Mouse (Mus musculus) midbrain, embryonic 13.5 days (tissue): ENCODE results near the gene Sirt6. TPM values are rescaled to one million over a fixed set of nuclear protein-coding genes. Genes with fewer than 3 reads are reported as not detected.

Experiments used
- ATAC-seq: fragments of 200-750 bp; cut with Nextera tagmentation; 2 replicates; pipeline ENCODE4 v1.8.0; 2017; ENCODE audit warnings: mild to moderate bottlenecking, moderate TSS enrichment, moderate library complexity
- H3K27ac ChIP-seq: fragments of 300-500 bp; sonication (generic); 2 replicates; pipeline ENCODE4 v1.5.1; 2015; ENCODE audit warnings: inconsistent platforms, mild to moderate bottlenecking, moderate library complexity
- H3K27me3 ChIP-seq: fragments of 300-500 bp; sonication (generic); 2 replicates; pipeline ENCODE4 v1.6.1; 2015; ENCODE audit warnings: mild to moderate bottlenecking, inconsistent platforms
- H3K36me3 ChIP-seq: fragments of 300-500 bp; sonication (generic); 2 replicates; pipeline ENCODE4 v1.6.1; 2015; ENCODE audit warnings: mild to moderate bottlenecking, inconsistent platforms
- H3K4me1 ChIP-seq: fragments of 300-500 bp; sonication (generic); replicated peaks from 2 replicates; pipeline ENCODE4 v1.6.1; 2015; ENCODE audit warnings: inconsistent platforms
- H3K4me2 ChIP-seq: fragments of 300-500 bp; sonication (generic); replicated peaks from 2 replicates; pipeline ENCODE4 v1.6.1; 2015; ENCODE audit warnings: moderate library complexity, mild to moderate bottlenecking, inconsistent platforms
- H3K4me3 ChIP-seq: fragments of 300-500 bp; sonication (generic); replicated peaks from 2 replicates; pipeline ENCODE4 v1.5.1; 2015; ENCODE audit warnings: mild to moderate bottlenecking, inconsistent platforms
- H3K9ac ChIP-seq: fragments of 300-500 bp; sonication (generic); replicated peaks from 2 replicates; pipeline ENCODE4 v1.6.1; 2015; ENCODE audit warnings: mild to moderate bottlenecking, inconsistent platforms
- H3K9me3 ChIP-seq: fragments of 300-500 bp; sonication (generic); 2 replicates; pipeline ENCODE4 v1.6.1; 2016; ENCODE audit warnings: mild to moderate bottlenecking, inconsistent platforms
- WGBS: fragments of 180-500 bp; shearing (Covaris S2); methylation state at CpG from one replicate; pipeline ENCODE4 v1.1.7; 2015; 5-methylcytosine and 5-hydroxymethylcytosine counted together
- polyA plus RNA-seq: library from polyadenylated mRNA; unstranded; fragments of >200 nt; fragmentation: Nextera tagmentation; extraction: Ambion mirVana; gene quantifications from 2 replicates; pipeline ENCODE4 v1.2.1, GENCODE M21; 2015

Sirt6 gene
- polyA plus RNA-seq, 1 experiment from 2014 or later = 64.7 TPM

DNA sequence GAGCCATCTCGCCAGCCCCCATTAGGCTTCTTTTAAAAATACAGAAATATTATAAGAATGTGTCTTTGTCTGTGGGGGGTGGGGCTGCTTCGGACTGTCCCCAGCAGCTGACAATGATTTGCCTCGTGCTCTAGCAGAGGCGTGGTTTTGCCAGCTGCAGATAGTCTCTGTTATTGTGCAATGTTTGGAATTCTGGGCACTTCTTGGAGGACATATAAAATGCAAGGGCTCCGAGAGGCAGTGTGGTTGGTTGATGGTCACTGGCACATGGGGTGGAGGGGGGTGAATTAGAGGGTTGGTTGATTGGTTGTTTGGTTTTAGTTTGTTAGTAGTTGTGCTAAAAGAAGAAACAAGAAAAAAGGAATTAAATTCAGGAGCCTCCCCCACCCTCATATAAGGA is 7.6 kb downstream of the Sirt6 start:
- H3K27ac ChIP-seq = no peak overlapping the region
- no peak overlapping the region for H3K9ac ChIP-seq
- no peaks in the 10 kb centered on the region for H3K4me1 ChIP-seq
- no peaks in the 10 kb centered on the region for H3K27me3 ChIP-seq
- no peak for ATAC-seq
- WGBS = 95% methylated on average over 5 of the region's 5 CpGs
- peaks cover 47% of the 10 kb centered on the region for H3K36me3 ChIP-seq
- H3K9me3 ChIP-seq = no peaks in the 10 kb centered on the region
- no peak overlapping the region for H3K4me2 ChIP-seq
- no peak overlapping the region for H3K4me3 ChIP-seq

DNA sequence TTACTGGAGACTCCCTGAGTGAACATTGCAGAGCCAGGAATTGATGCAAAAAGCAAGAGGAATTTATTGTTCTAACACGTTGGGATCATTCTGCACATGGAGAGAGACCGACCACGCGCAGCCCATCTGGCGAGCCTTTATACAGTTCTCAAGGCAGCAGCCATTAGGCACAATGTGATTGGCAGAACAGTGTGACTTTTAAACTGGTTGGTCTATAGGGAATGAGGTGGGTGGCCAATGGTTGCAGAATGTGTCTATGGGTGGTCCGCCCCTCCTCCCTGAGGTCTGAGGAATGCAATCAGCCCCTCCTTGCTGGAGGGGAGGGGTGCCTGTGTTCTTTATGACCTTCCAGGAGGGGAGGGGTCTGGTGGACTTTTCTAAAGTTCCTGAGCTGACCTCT is 12.1 kb downstream of the Sirt6 start:
- Histone ChIP-seq H3K9me3 (no peaks in the 10 kb centered on the region), H3K27me3 (peaks cover 5% of the 10 kb centered on the region; the same call in 1 of the 2 replicates), H3K4me3 (no peak overlapping the region), H3K9ac (no peak overlapping the region), H3K27ac (no peak overlapping the region), H3K4me1 (no peaks in the 10 kb centered on the region), H3K36me3 (peaks cover 3% of the 10 kb centered on the region), H3K4me2 (no peak overlapping the region)
- WGBS = 70% methylated on average over 6 of the region's 6 CpGs
- no peak for ATAC-seq

DNA sequence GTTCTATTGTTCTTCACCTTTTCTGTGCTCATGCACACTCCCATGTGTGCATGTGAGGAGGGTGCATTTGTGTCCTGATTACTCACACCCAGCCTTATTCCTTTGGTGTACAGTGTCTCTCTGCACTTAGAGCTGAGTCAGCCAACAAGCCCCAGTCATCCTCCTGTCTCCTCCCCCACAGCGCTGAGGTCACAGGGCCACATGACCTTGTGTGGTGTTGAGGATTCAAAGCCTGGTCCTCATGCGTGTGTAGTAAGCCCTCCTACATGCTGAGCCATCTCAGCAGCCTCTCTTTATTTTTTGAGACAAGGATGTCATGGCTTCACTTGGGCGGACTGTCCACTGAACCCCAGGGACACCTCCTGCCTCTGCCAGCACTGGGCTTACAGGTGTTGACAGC is 14.8 kb downstream of the Sirt6 start:
- ATAC-seq = no peak
- WGBS = 79% methylated on average over 3 of the region's 3 CpGs
- Histone ChIP-seq H3K4me1 (no peaks in the 10 kb centered on the region), H3K9me3 (no peaks in the 10 kb centered on the region), H3K36me3 (no peaks in the 10 kb centered on the region; the same call in 1 of the 2 replicates), H3K27ac (no peak overlapping the region), H3K4me2 (no peak overlapping the region), H3K9ac (no peak overlapping the region), H3K27me3 (peaks cover 5% of the 10 kb centered on the region; the same call in 1 of the 2 replicates), H3K4me3 (no peak overlapping the region)

DNA sequence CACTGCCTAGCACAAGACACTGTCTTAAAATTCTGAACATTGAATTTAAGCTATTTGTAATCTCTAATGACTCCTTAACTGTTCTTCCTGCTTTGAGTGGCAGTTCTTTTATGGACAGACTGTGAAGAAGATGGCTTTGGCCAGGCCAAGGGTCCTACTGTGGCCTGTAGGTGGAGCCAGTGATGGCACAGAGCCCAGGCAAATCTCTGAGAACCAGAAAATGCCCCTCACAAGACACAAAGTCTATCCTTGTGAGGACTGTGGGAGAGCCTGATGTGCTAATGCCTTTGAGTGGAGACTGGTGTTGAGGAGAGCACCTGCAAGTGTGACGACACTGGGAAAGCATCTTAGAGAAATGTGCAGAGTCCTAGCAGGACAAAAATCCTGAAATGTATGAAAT is 19.3 kb downstream of the Sirt6 start:
- Histone ChIP-seq H3K4me1 (peaks cover 18% of the 10 kb centered on the region), H3K4me2 (no peak overlapping the region), H3K4me3 (no peak overlapping the region), H3K27me3 (peaks cover 5% of the 10 kb centered on the region; the same call in 1 of the 2 replicates), H3K9me3 (no peaks in the 10 kb centered on the region), H3K36me3 (no peaks in the 10 kb centered on the region; the same call in 1 of the 2 replicates), H3K27ac (no peak overlapping the region), H3K9ac (no peak overlapping the region)
- ATAC-seq = no peak
- WGBS = 97% methylated on average over 1 of the region's 1 CpGs

DNA sequence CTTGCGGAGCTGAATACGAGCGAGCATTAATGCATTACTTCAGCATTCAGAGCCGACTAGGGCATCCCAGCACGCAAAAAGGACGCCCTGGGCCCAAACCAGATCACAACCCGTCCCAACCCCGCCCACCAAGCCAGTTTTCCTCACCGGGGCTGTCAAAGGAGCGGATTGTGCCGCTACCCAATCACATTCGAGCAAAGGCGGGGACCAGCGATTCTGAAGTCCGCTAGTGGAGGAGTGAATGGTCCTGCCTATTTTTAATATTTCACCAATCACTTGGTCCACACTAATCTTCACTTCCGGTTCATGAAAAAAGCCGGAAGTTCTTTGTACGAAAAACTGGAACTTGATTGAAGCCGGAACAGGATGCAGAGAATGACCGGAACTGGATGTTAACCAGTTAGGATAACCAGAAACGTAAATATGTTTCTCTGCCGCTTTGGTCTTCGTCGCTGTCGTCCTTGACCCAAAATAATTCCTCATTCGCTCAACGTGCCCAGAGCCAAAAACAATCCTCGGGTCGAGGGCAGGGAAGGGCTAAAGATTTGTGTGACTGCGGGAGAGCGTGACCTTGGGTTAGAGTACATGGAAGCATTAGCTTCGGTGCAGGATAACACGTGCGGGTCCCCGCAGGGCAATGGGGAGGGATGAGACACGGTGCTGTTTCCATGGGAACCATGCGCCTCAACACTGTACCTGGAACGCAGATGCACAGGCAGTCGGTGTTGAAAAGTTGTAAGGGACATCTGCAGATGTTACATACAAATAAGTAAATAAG is 21.4 kb downstream of the Sirt6 start, which contains the start of gene BC025920:
Gene BC025920, plus strand, starts transcription at position 297 of the 778 bp plus-strand sequence.
- Histone ChIP-seq H3K27ac (peak within 1 kb of the TSS; percentile 93), H3K36me3 (no peaks in the 10 kb centered on the region; the same call in 1 of the 2 replicates), H3K4me3 (peak within 1 kb of the TSS; percentile 50), H3K4me2 (peak within 1 kb of the TSS; percentile 69), H3K9ac (peak within 1 kb of the TSS; percentile 63), H3K4me1 (peaks cover 30% of the 10 kb centered on the region), H3K27me3 (peaks cover 12% of the 10 kb centered on the region), H3K9me3 (no peaks in the 10 kb centered on the region)
- 1% methylated on average over 39 of the region's 39 CpGs for WGBS
- ATAC-seq = peak; percentile 89

DNA sequence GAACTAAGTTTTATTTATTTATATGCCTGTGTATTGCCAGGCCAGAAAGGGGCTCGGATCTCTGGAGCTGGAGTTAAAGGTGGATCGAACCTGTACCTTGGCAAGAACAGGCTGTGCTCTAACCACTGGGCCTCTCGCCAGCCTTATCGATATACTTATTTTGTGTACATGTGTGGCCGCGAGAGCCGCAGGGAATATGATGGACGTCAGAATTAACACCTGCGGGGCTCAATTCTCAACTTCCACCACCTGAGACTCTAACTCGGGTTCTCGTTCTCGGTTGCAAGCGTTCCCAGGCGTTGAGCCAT is 22.0 kb downstream of the Sirt6 start:
- Histone ChIP-seq H3K9ac (peak overlapping the region; percentile 63), H3K4me1 (peaks cover 34% of the 10 kb centered on the region), H3K4me3 (peak overlapping the region; percentile 50), H3K4me2 (peak overlapping the region; percentile 67), H3K27ac (peak overlapping the region; percentile 93), H3K36me3 (no peaks in the 10 kb centered on the region; the same call in 1 of the 2 replicates), H3K27me3 (peaks cover 12% of the 10 kb centered on the region), H3K9me3 (no peaks in the 10 kb centered on the region)
- peak; percentile 27 for ATAC-seq
- 3% methylated on average over 14 of the region's 14 CpGs for WGBS

DNA sequence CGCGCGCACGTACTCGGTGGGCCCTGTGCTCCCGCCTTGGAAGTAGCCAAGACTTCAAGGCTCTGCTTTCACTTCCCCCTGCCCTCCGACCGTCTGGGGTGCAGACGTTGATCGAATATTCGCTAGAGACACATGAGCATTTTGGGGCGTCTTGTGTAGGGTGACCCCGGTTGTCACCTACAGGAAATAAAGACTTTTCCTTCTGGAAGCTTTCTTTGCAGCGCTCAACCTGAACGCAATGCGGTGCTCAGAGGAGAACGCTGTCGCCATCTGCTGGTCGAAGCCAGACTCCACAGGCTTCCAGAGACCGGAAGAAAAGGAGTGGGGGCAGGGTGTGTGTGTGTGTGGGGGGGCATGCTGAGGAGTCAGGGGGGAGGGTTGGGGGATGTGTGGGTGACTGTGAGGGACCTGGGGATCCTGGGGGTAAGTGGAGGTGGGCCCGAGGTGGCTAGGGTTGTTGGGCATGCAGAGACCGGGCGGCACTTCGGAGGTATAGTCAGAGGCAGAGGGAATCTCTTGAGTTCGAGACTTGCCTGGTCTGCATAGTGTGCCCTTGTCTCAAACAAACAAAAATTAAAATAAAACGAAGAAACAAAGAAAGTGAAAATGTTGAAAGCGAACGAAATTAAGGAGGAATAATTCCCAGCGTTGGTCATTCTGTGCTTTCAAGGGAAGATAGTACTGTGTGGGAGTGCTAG is 22.5 kb downstream of the Sirt6 start:
- H3K27me3 ChIP-seq = peaks cover 14% of the 10 kb centered on the region
- no peaks in the 10 kb centered on the region for H3K9me3 ChIP-seq
- peak overlapping the region; percentile 67 for H3K4me2 ChIP-seq
- H3K4me1 ChIP-seq = peaks cover 39% of the 10 kb centered on the region
- H3K27ac ChIP-seq = peak overlapping the region; percentile 93
- ATAC-seq = peak; percentile 21
- WGBS = 20% methylated on average over 29 of the region's 29 CpGs
- peak overlapping the region; percentile 63 for H3K9ac ChIP-seq
- peak overlapping the region; percentile 50 for H3K4me3 ChIP-seq
- H3K36me3 ChIP-seq = no peaks in the 10 kb centered on the region; the same call in 1 of the 2 replicates

DNA sequence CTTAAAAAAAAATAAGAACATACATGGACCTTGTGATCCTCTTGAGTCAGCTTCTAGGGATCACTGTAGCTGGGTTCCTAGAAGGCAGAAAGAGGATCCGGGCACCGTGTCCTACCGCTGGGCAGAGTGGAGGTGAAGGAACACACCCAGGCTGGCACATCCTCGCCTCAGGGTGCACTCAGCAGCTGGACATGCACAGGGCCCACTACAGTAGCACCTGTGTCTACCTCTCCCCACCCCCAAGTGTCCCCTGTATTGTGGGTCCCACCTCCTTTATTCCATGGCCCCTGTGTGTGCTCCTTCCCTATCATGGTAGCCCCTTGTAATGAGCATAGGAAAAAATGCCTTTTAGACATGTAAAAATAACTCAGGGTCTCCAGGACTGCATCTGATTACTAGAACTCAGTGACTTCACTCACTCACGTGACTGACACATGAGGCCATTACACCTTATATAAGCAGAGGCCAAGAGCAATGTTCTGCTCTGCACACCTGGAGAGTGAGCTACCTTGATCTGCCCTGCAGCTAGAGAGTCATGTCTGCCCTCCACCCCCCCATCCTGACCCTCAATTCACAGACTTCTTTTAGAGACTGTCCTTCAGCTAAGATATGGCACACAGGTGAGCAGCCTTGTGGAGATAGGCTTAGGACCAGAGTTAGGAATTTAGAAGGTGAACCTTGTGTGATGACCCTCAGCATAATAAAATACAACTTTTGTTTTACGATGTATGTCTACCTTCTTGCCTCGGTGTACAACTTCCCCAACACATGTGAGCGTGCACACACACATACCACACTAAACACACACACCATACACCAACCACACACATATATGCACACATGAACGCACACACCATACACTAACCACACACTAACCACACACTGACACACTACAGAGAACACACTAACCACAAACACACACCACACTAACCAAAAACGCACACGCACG is 23.3 kb downstream of the Sirt6 start:
- Histone ChIP-seq H3K9me3 (no peaks in the 10 kb centered on the region), H3K27me3 (peaks cover 22% of the 10 kb centered on the region), H3K36me3 (no peaks in the 10 kb centered on the region; the same call in 1 of the 2 replicates), H3K4me2 (0 out of 2 replicates have a peak overlapping the region, but pooled peaks have one; percentile 17), H3K27ac (no peak overlapping the region), H3K4me1 (peaks cover 40% of the 10 kb centered on the region), H3K4me3 (no peak overlapping the region), H3K9ac (no peak overlapping the region)
- no peak; the same call in 1 of the 2 replicates for ATAC-seq
- 84% methylated on average over 12 of the region's 12 CpGs for WGBS

DNA sequence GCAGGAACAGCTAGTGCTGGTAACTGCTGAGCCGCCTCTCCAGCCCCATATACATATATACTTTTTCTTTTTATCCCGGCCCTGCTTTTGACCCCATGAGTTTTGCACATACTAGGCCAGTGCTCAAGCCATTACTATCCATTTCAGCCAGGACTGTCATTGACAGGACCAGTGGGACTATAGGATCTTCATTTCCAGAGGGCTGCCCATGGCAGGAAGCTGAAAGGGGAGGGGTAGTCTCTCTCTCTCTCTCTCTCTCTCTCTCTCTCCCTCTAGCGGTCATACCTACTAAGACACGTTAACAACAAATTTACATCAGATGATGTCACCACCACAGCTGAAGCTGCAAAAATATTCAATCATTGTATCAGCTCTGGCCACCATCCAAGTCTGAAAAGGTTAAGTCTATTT is 24.9 kb downstream of the Sirt6 start:
- no peak for ATAC-seq
- H3K4me2 ChIP-seq = no peak overlapping the region
- WGBS = 20% methylated on average over 4 of the region's 4 CpGs
- H3K9ac ChIP-seq = no peak overlapping the region
- no peaks in the 10 kb centered on the region for H3K36me3 ChIP-seq
- H3K9me3 ChIP-seq = no peaks in the 10 kb centered on the region
- peaks cover 45% of the 10 kb centered on the region for H3K4me1 ChIP-seq
- H3K27ac ChIP-seq = no peak overlapping the region
- no peak overlapping the region for H3K4me3 ChIP-seq
- H3K27me3 ChIP-seq = peaks cover 37% of the 10 kb centered on the region

DNA sequence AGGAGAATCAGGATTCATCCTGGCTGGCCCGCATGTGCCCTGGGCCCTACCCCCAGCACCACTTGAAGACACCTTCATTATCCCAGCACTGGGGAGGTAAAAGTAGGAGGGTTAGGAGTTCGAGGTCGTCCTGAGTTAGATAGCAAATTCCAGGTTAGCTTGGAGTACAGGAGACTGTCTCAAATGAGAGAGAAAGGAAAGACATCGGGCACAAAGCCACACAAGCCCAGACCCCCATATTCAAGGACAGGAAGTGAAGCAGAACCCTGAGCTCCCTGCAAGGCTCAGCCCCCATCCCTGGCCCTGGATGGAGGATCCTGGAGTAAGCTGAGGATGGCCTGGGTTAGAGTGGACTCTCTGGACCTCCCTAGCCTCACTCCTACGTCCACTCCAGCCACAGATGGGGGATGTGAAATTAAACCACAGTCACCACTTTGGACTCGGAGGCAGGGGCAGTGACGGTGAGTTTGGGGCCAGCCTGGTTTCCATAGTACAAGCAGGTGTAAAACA is 26.1 kb downstream of the Sirt6 start:
- no peaks in the 10 kb centered on the region for H3K9me3 ChIP-seq
- no peak overlapping the region for H3K4me3 ChIP-seq
- H3K4me2 ChIP-seq = peak overlapping the region; percentile 13; the same call in 1 of the 2 replicates
- H3K4me1 ChIP-seq = peaks cover 51% of the 10 kb centered on the region
- H3K36me3 ChIP-seq = no peaks in the 10 kb centered on the region
- no peak overlapping the region for H3K9ac ChIP-seq
- 0 out of 2 replicates have a peak overlapping the region, but pooled peaks have one; percentile 16 for H3K27ac ChIP-seq
- peaks cover 47% of the 10 kb centered on the region for H3K27me3 ChIP-seq
- 0 out of 2 replicates have a peak, but pooled peaks have one; percentile 3 for ATAC-seq
- WGBS = 9% methylated on average over 7 of the region's 7 CpGs

DNA sequence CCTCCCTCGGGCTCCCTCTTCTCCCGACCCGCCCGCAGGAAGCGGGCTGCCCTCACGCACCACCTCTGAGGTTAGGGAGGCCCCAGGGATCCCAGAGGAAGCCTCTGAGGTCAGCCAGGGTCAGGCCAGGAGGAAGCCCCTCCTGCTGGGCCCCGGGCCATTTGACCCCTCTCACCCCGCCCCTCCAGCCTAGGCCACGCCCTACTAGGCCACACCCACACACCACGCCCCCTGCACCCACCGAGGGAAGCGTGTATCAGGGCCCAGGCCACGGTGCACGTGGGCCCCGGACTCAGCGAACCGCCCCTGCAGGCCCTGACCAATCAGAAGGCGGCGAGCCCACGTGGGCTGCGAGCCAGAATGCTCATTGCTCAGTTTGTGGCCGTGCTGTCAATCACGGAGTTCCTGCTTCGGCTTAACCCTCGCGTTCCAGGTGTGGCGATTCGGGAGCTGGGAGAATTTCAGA is 26.8 kb downstream of the Sirt6 start, which contains the start of gene Tle6:
Gene Tle6, minus strand, starts transcription at position 336 of the 466 bp plus-strand sequence.
- no peaks in the 10 kb centered on the region for H3K36me3 ChIP-seq
- under 1% methylated on average over 28 of the region's 28 CpGs for WGBS
- H3K9ac ChIP-seq = no peak within 1 kb of the TSS
- peak; percentile 75 for ATAC-seq
- no peaks in the 10 kb centered on the region for H3K9me3 ChIP-seq
- peaks cover 57% of the 10 kb centered on the region for H3K4me1 ChIP-seq
- H3K4me2 ChIP-seq = peak within 1 kb of the TSS; percentile 51
- peaks cover 54% of the 10 kb centered on the region for H3K27me3 ChIP-seq
- H3K27ac ChIP-seq = 0 out of 2 replicates have a peak within 1 kb of the TSS, but pooled peaks have one; percentile 16
- H3K4me3 ChIP-seq = 0 out of 2 replicates have a peak within 1 kb of the TSS, but pooled peaks have one; percentile 17
